13 mouse cellular contexts compared by ENCODE assay signal in the genomic region with DNA sequence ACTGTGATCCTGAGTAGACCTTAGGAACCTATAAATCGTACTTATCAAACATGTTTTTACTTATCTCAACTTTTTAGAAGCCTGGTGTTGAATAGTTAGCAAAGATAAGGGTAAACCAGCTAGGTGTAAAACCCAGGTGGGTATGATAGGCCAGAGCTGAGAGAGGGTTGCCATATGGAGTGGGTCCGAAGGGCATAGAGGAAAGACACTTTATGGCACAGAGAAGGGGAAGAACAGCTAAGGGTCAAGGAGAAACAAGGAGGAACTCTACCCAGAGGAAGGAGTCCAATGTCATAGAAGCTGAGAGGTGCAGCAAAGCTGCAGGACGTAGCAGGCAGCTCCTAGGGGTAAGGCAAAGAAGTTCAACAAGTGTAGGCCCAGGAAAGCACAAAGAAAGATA.
"Had no signal": no experiment of that assay in that cellular context is flagged by ENCODE, and none has a peak within 500 bp of the region (broad histone marks: within the 10 kb centered on the region; RNA-seq: fewer than 3 reads in every experiment).

No protein-coding gene starts in this region.

- H3K9me3 ChIP-seq: limb, embryonic 10.5 days; liver, embryonic 12.5 days; lung, embryonic 15.5 days had no signal

- H3K4me3 ChIP-seq: layer of hippocampus, adult 2 months; limb, embryonic 10.5 days; liver, embryonic 12.5 days; lung, embryonic 15.5 days had no signal

- H3K4me1 ChIP-seq: lung, embryonic 15.5 days had no signal

- ATAC-seq: hindbrain, postnatal 0 days; liver, embryonic 12.5 days; liver, postnatal 0 days; midbrain, embryonic 16.5 days had no signal

- H3K27ac ChIP-seq: hindbrain, postnatal 0 days; kidney, postnatal 0 days; layer of hippocampus, adult 2 months; limb, embryonic 10.5 days; liver, embryonic 12.5 days; lung, embryonic 15.5 days had no signal

- H3K27me3 ChIP-seq: liver, embryonic 12.5 days; lung, embryonic 15.5 days had no signal

- H3K9ac ChIP-seq: liver, embryonic 12.5 days; liver, postnatal 0 days; lung, embryonic 15.5 days had no signal

- H3K4me2 ChIP-seq: liver, embryonic 12.5 days; lung, embryonic 15.5 days had no signal

- H3K36me3 ChIP-seq: liver, embryonic 12.5 days; lung, embryonic 15.5 days had no signal

- DNase-seq: kidney, adult 11 months; kidney, adult 9 months; kidney, postnatal 36 days; liver, postnatal 0 days; lung, postnatal 14 days; thymus, postnatal 4 days had no signal
